Mouse (Mus musculus) neural tube, embryonic 11.5 days (tissue): ENCODE data around the gene Aamdc. TPM values are rescaled to one million over a fixed set of nuclear protein-coding genes. Genes with fewer than 3 reads are reported as not detected.

ENCODE experiments used
- ATAC-seq: fragments of 200-750 bp; cut with Nextera tagmentation; 2 replicates; pipeline ENCODE4 v1.8.0; 2017; ENCODE audit warnings: moderate number of reproducible peaks, mild to moderate bottlenecking, moderate TSS enrichment, moderate library complexity; ENCODE audit not compliant: insufficient read depth, low FRiP score, low TSS enrichment
- DNase-seq: peaks from one replicate; pipeline ENCODE4 v3.0.0-alpha.2; 2015; ENCODE audit warnings: low spot score
- H3K27ac ChIP-seq: fragments of 300-500 bp; sonication (generic); 2 replicates; pipeline ENCODE4 v1.5.1; 2014; ENCODE audit warnings: low read depth, mild to moderate bottlenecking, low read length
- H3K27me3 ChIP-seq: fragments of 300-500 bp; sonication (generic); 2 replicates; pipeline ENCODE4 v1.6.1; 2014; ENCODE audit warnings: mild to moderate bottlenecking, low read length, mixed read lengths; ENCODE audit not compliant: control insufficient read depth, insufficient read depth
- H3K36me3 ChIP-seq: fragments of 300-500 bp; sonication (generic); 2 replicates; pipeline ENCODE4 v1.6.1; 2014; ENCODE audit warnings: mild to moderate bottlenecking, low read length, moderate library complexity, mixed read lengths; ENCODE audit not compliant: control insufficient read depth, insufficient read depth
- H3K4me1 ChIP-seq: fragments of 300-500 bp; sonication (generic); 2 replicates; pipeline ENCODE4 v1.6.1; 2014; ENCODE audit warnings: low read length, mixed read lengths; ENCODE audit not compliant: control insufficient read depth, insufficient read depth
- H3K4me2 ChIP-seq: fragments of 300-500 bp; sonication (generic); 2 replicates; pipeline ENCODE4 v1.6.1; 2014; ENCODE audit warnings: low read depth, mild to moderate bottlenecking, moderate library complexity
- H3K4me3 ChIP-seq: fragments of 300-500 bp; sonication (generic); 2 replicates; pipeline ENCODE4 v1.5.1; 2014; ENCODE audit warnings: low read depth, low read length
- H3K9ac ChIP-seq: fragments of 300-500 bp; sonication (generic); 2 replicates; pipeline ENCODE4 v1.6.1; 2014; ENCODE audit warnings: mild to moderate bottlenecking, low read length
- H3K9me3 ChIP-seq: fragments of 300-500 bp; sonication (generic); 2 replicates; pipeline ENCODE4 v1.6.1; 2016; ENCODE audit warnings: low read length; ENCODE audit not compliant: control insufficient read depth
- WGBS: fragments of 180-500 bp; shearing (Covaris S2); extraction: QIAGEN DNeasy Blood & Tissue Kit; methylation state at CpG from one replicate; pipeline ENCODE4 v1.1.7; 2014; 5-methylcytosine and 5-hydroxymethylcytosine counted together
- polyA plus RNA-seq: library from polyadenylated mRNA; unstranded; fragments of >200 nt; fragmentation: Nextera tagmentation; extraction: Ambion mirVana; gene quantifications from 2 replicates; pipeline ENCODE4 v1.2.1, GENCODE M21; 2014

Gene Aamdc
- polyA plus RNA-seq, 1 experiment from 2014 or later = 41.1 TPM

GRCm38 (mm10) chr7:97549301-97549700 is 30.0 kb downstream of the Aamdc start:
- no peak overlapping the region for H3K27ac ChIP-seq
- WGBS = 93% methylated on average over 10 of the region's 10 CpGs
- ATAC-seq (no peak), DNase-seq (no peak)
- no peaks in the 10 kb centered on the region for H3K4me1 ChIP-seq
- no peak overlapping the region for H3K9ac ChIP-seq
- H3K27me3 ChIP-seq = no peaks in the 10 kb centered on the region
- no peak overlapping the region for H3K4me3 ChIP-seq
- no peaks in the 10 kb centered on the region for H3K9me3 ChIP-seq
- H3K4me2 ChIP-seq = no peak overlapping the region
- H3K36me3 ChIP-seq = no peaks in the 10 kb centered on the region

- ATAC-seq = no peak
- DNase-seq = no peak
- WGBS = 88% methylated on average over 2 of the region's 2 CpGs
Observed at GRCm38 (mm10) chr7:97546462-97546861, 32.8 kb downstream of the Aamdc start.

GRCm38 (mm10) chr7:97536571-97536970 is 42.7 kb downstream of the Aamdc start:
- Histone ChIP-seq H3K9ac (no peak overlapping the region), H3K9me3 (no peaks in the 10 kb centered on the region), H3K36me3 (peaks cover 8% of the 10 kb centered on the region; the same call in 1 of the 2 replicates), H3K27ac (no peak overlapping the region), H3K27me3 (no peaks in the 10 kb centered on the region), H3K4me1 (no peaks in the 10 kb centered on the region), H3K4me2 (no peak overlapping the region), H3K4me3 (no peak overlapping the region)
- no peak for DNase-seq
- 93% methylated on average over 5 of the region's 5 CpGs for WGBS
- ATAC-seq = no peak

More at GRCm38 (mm10) chr7:97546462-97546861, 32.8 kb downstream of the Aamdc start:
- Histone ChIP-seq H3K27me3 (no peaks in the 10 kb centered on the region), H3K36me3 (peaks cover 4% of the 10 kb centered on the region; the same call in 1 of the 2 replicates), H3K9ac (no peak overlapping the region), H3K4me3 (no peak overlapping the region), H3K4me2 (no peak overlapping the region), H3K9me3 (no peaks in the 10 kb centered on the region), H3K4me1 (no peaks in the 10 kb centered on the region), H3K27ac (no peak overlapping the region)

GRCm38 (mm10) chr7:97535531-97535930 is 43.8 kb downstream of the Aamdc start:
- Histone ChIP-seq H3K9me3 (no peaks in the 10 kb centered on the region), H3K27ac (no peak overlapping the region)
- WGBS = 87% methylated on average over 5 of the region's 5 CpGs

GRCm38 (mm10) chr7:97519935-97520334 is 59.4 kb downstream of the Aamdc start:
- no peak overlapping the region for H3K4me2 ChIP-seq
- no peaks in the 10 kb centered on the region for H3K4me1 ChIP-seq
- no peak overlapping the region for H3K4me3 ChIP-seq
- no peak for DNase-seq
- no peak for ATAC-seq
- H3K27me3 ChIP-seq = no peaks in the 10 kb centered on the region
- H3K36me3 ChIP-seq = peaks cover 5% of the 10 kb centered on the region
- 94% methylated on average over 2 of the region's 2 CpGs for WGBS
- no peaks in the 10 kb centered on the region for H3K9me3 ChIP-seq
- H3K9ac ChIP-seq = no peak overlapping the region
- no peak overlapping the region for H3K27ac ChIP-seq

More at GRCm38 (mm10) chr7:97535531-97535930, 43.8 kb downstream of the Aamdc start:
- DNase-seq (no peak), ATAC-seq (no peak)
- Histone ChIP-seq H3K27me3 (no peaks in the 10 kb centered on the region), H3K4me1 (no peaks in the 10 kb centered on the region), H3K4me2 (no peak overlapping the region), H3K36me3 (peaks cover 12% of the 10 kb centered on the region; the same call in 1 of the 2 replicates), H3K4me3 (no peak overlapping the region), H3K9ac (no peak overlapping the region)

- H3K9me3 ChIP-seq = no peaks in the 10 kb centered on the region
- no peak overlapping the region for H3K9ac ChIP-seq
- H3K36me3 ChIP-seq = peaks cover 2% of the 10 kb centered on the region
- no peaks in the 10 kb centered on the region for H3K4me1 ChIP-seq
- no peak overlapping the region for H3K4me2 ChIP-seq
- DNase-seq = no peak
- ATAC-seq = no peak
- WGBS = 82% methylated on average over 1 of the region's 1 CpGs
- H3K4me3 ChIP-seq = no peak overlapping the region
- H3K27me3 ChIP-seq = no peaks in the 10 kb centered on the region
- no peak overlapping the region for H3K27ac ChIP-seq
Observed at GRCm38 (mm10) chr7:97514786-97515185, 64.5 kb downstream of the Aamdc start.

- H3K4me3 ChIP-seq = no peak overlapping the region
- no peak overlapping the region for H3K4me2 ChIP-seq
- 91% methylated on average over 5 of the region's 5 CpGs for WGBS
- ATAC-seq (no peak), DNase-seq (no peak)
- no peaks in the 10 kb centered on the region for H3K27me3 ChIP-seq
- H3K9me3 ChIP-seq = no peaks in the 10 kb centered on the region
- H3K4me1 ChIP-seq = no peaks in the 10 kb centered on the region
- H3K27ac ChIP-seq = no peak overlapping the region
- H3K36me3 ChIP-seq = no peaks in the 10 kb centered on the region
- no peak overlapping the region for H3K9ac ChIP-seq
Observed at GRCm38 (mm10) chr7:97500555-97501209, 78.6 kb downstream of the Aamdc start.

Other genes with a start within 250 kb of the Aamdc start
- 2.8 and 3.3 TPM in 2 replicates for gene Usp35, start 247.5 kb downstream of the Aamdc start, polyA plus RNA-seq
- 6.1 and 6.6 TPM in 2 replicates for gene Kctd21, start 247.2 kb downstream of the Aamdc start, polyA plus RNA-seq
- 33.5 and 35.9 TPM in 2 replicates for gene Alg8, start 207.9 kb downstream of the Aamdc start, polyA plus RNA-seq
- 320 and 333 TPM in 2 replicates for gene Ndufc2, start 179.5 kb downstream of the Aamdc start, polyA plus RNA-seq
- gene Thrsp, start 161.8 kb downstream of the Aamdc start, polyA plus RNA-seq = 0.17 and 0.19 TPM in 2 replicates
- gene Kctd14, start 128.2 kb downstream of the Aamdc start, polyA plus RNA-seq = 0.64 and 1.5 TPM in 2 replicates
- gene Ints4, start 98.5 kb downstream of the Aamdc start, polyA plus RNA-seq = 65.2 and 66.6 TPM in 2 replicates
- 21.8 and 25.3 TPM in 2 replicates for gene Rsf1, start 392 bp upstream of the Aamdc start, polyA plus RNA-seq
- gene Clns1a, start 117.1 kb upstream of the Aamdc start, polyA plus RNA-seq = 264 and 278 TPM in 2 replicates
- 5.7 and 6.2 TPM in 2 replicates for gene Aqp11, start 158.8 kb upstream of the Aamdc start, polyA plus RNA-seq
- gene Pak1, start 209.0 kb upstream of the Aamdc start, polyA plus RNA-seq = 89.8 and 96.1 TPM in 2 replicates